Mouse (Mus musculus) liver, embryonic 14.5 days (tissue): Measurements from ENCODE around the gene Tox3. TPM values are rescaled to one million over a fixed set of nuclear protein-coding genes. Genes with fewer than 3 reads are reported as not detected.

Source experiments
- ATAC-seq: fragments of 200-750 bp; cut with Nextera tagmentation; 2 replicates; pipeline ENCODE4 v1.8.0; 2017; ENCODE audit warnings: moderate number of reproducible peaks, mild to moderate bottlenecking, moderate library complexity; ENCODE audit not compliant: insufficient read depth
- DNase-seq, 3 experiments: peaks; one replicate each; pipeline ENCODE4 v3.0.0-alpha.2; 2012 to 2013; ENCODE audit warnings: low read depth in 3 of 3, low spot score in 3 of 3
- H3K27ac ChIP-seq: fragments of 300-500 bp; sonication (generic); 2 replicates; pipeline ENCODE4 v1.5.1; 2014; ENCODE audit warnings: moderate library complexity, mild to moderate bottlenecking, control low read depth, inconsistent platforms
- H3K27me3 ChIP-seq: fragments of 300-500 bp; sonication (generic); 2 replicates; pipeline ENCODE4 v1.6.1; 2014; ENCODE audit warnings: mild to moderate bottlenecking, low read length, moderate library complexity; ENCODE audit not compliant: control insufficient read depth, insufficient read depth
- H3K36me3 ChIP-seq: fragments of 300-500 bp; sonication (generic); replicated peaks from 2 replicates; pipeline ENCODE4 v1.6.1; 2014; ENCODE audit warnings: low read depth; ENCODE audit not compliant: control insufficient read depth, insufficient read depth
- H3K4me1 ChIP-seq, 2 experiments: fragments of 200-500 bp in 1 of 2; fragments of 300-500 bp in 1 of 2; sonication (generic) in 1 of 2; replicated peaks; 2 replicates each; pipeline ENCODE4 v1.6.1; 2012 to 2014; ENCODE audit warnings: antibody characterized with exemption in 1 of 2, inconsistent platforms in 1 of 2, low read length in 1 of 2; ENCODE audit not compliant: control insufficient read depth in 2 of 2, insufficient read depth in 2 of 2
- H3K4me2 ChIP-seq: fragments of 300-500 bp; sonication (generic); 2 replicates; pipeline ENCODE4 v1.6.1; 2014; ENCODE audit warnings: low read depth, mild to moderate bottlenecking, control low read depth, moderate library complexity
- H3K4me3 ChIP-seq, 2 experiments: fragments of 200-500 bp in 1 of 2; fragments of 300-500 bp in 1 of 2; sonication (generic) in 1 of 2; 2 replicates each; pipeline ENCODE4 v1.5.1; 2012 to 2014; ENCODE audit warnings: low read depth in 2 of 2, low read length in 2 of 2, mild to moderate bottlenecking in 2 of 2, control low read depth in 1 of 2, inconsistent platforms in 1 of 2, moderate library complexity in 1 of 2; ENCODE audit not compliant: insufficient read depth in 1 of 2
- H3K9ac ChIP-seq: fragments of 300-500 bp; sonication (generic); replicated peaks from 2 replicates; pipeline ENCODE4 v1.6.1; 2014; ENCODE audit warnings: mild to moderate bottlenecking, control low read depth, moderate library complexity
- H3K9me3 ChIP-seq: fragments of 300-500 bp; sonication (generic); 2 replicates; pipeline ENCODE4 v1.6.1; 2016; ENCODE audit warnings: low read length, mixed read lengths; ENCODE audit not compliant: control insufficient read depth
- CTCF ChIP-seq: IDR thresholded peaks from 2 replicates; pipeline ENCODE4 v1.5.1; 2016; ENCODE audit warnings: antibody characterized with exemption, low read depth, control low read depth
- EP300 ChIP-seq: IDR thresholded peaks from 2 replicates; pipeline ENCODE4 v1.6.1; 2016; ENCODE audit warnings: antibody characterized with exemption, low read depth
- WGBS: fragments of 180-500 bp; shearing (Covaris S2); extraction: QIAGEN DNeasy Blood & Tissue Kit; methylation state at CpG from one replicate; pipeline ENCODE4 v1.1.7; 2014; ENCODE audit not compliant: insufficient replicate concordance; 5-methylcytosine and 5-hydroxymethylcytosine counted together
- polyA plus RNA-seq, 2 experiments: library from polyadenylated mRNA; depleted of rRNA in 1 of 2; stranded (reverse) in 1 of 2; unstranded in 1 of 2; fragments of >200 nt; fragmentation: Nextera tagmentation in 1 of 2; extraction: Ambion mirVana in 1 of 2; gene quantifications; 2 replicates each; pipeline versions ENCODE4 v1.2.1 to v1.2.3; 2012 to 2014

Gene Tox3
- polyA plus RNA-seq, 2 experiments, result 0.06 to 0.23 TPM

- Histone ChIP-seq H3K9ac (no peak overlapping the region), H3K4me3 (no peak overlapping the region), H3K27me3 (no peaks in the 10 kb centered on the region), H3K4me2 (no peak overlapping the region), H3K4me1 (no peaks in the 10 kb centered on the region), H3K36me3 (no peaks in the 10 kb centered on the region), H3K27ac (no peak overlapping the region), H3K9me3 (no peaks in the 10 kb centered on the region)
- no peak for TF ChIP-seq CTCF
- TF ChIP-seq EP300, result no peak
- WGBS, result 28% methylated on average over 4 of the region's 4 CpGs
- ATAC-seq (no peak), DNase-seq (no peak)
Measured at GRCm38 (mm10) chr8:90323824-90324223, 24.3 kb downstream of the Tox3 start.

- no peak overlapping the region for H3K4me2 ChIP-seq
- H3K36me3 ChIP-seq, result no peaks in the 10 kb centered on the region
- H3K27ac ChIP-seq, result no peak overlapping the region
- no peaks in the 10 kb centered on the region for H3K4me1 ChIP-seq
- H3K9me3 ChIP-seq, result no peaks in the 10 kb centered on the region
- TF ChIP-seq EP300 (no peak), CTCF (no peak)
- no peak for DNase-seq
- H3K9ac ChIP-seq, result no peak overlapping the region
- 54% methylated on average over 8 of the region's 8 CpGs for WGBS
- no peak overlapping the region for H3K4me3 ChIP-seq
- no peaks in the 10 kb centered on the region for H3K27me3 ChIP-seq
- ATAC-seq, result no peak
Measured at GRCm38 (mm10) chr8:90322701-90323439, 25.3 kb downstream of the Tox3 start.

DNA sequence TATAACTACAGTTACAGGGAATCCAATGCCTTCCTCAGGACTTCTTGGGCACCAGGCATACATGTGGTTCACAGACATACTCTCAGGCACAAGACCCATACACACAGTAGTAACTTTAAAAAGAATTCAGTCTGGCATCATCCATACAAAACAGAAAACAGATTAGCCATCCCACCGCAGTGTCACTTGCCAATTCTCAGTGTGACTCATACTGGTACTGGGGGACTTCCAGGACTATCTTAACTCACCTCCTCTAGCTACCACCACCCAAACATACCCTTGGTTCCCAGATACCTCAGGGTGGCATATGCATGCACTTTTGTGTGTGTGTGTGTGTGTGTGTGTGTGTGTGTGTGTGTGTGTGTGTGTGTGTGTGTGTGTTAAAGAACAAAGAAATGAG is 26.9 kb downstream of the Tox3 start:
- 63% methylated on average over 1 of the region's 1 CpGs for WGBS
- Histone ChIP-seq H3K36me3 (no peaks in the 10 kb centered on the region), H3K4me3 (no peak overlapping the region), H3K4me2 (no peak overlapping the region), H3K27me3 (no peaks in the 10 kb centered on the region), H3K27ac (no peak overlapping the region), H3K4me1 (no peaks in the 10 kb centered on the region), H3K9me3 (no peaks in the 10 kb centered on the region), H3K9ac (no peak overlapping the region)
- ATAC-seq (no peak), DNase-seq (no peak)
- TF ChIP-seq CTCF (no peak), EP300 (no peak)

- 71% methylated on average over 7 of the region's 7 CpGs for WGBS
- H3K4me1 ChIP-seq, result no peaks in the 10 kb centered on the region
- no peaks in the 10 kb centered on the region for H3K9me3 ChIP-seq
- H3K4me2 ChIP-seq, result no peak overlapping the region
- no peaks in the 10 kb centered on the region for H3K27me3 ChIP-seq
- no peak overlapping the region for H3K9ac ChIP-seq
- DNase-seq (no peak), ATAC-seq (no peak)
- TF ChIP-seq CTCF, result no peak
- TF ChIP-seq EP300, result no peak
- no peaks in the 10 kb centered on the region for H3K36me3 ChIP-seq
- no peak overlapping the region for H3K4me3 ChIP-seq
- no peak overlapping the region for H3K27ac ChIP-seq
Measured at GRCm38 (mm10) chr8:90314312-90314711, 33.8 kb downstream of the Tox3 start.

- Histone ChIP-seq H3K4me1 (no peaks in the 10 kb centered on the region), H3K9ac (no peak overlapping the region), H3K4me3 (no peak overlapping the region), H3K9me3 (no peaks in the 10 kb centered on the region), H3K27me3 (no peaks in the 10 kb centered on the region), H3K4me2 (no peak overlapping the region), H3K36me3 (no peaks in the 10 kb centered on the region), H3K27ac (no peak overlapping the region)
- DNase-seq (no peak), ATAC-seq (no peak)
- TF ChIP-seq CTCF, result no peak
- TF ChIP-seq EP300, result no peak
- 78% methylated on average over 12 of the region's 12 CpGs for WGBS
Measured at GRCm38 (mm10) chr8:90302951-90303350, 45.2 kb downstream of the Tox3 start.
